Comparison of ENCODE assay signal across 8 mouse cellular contexts in genomic region chr12:54696242-54697002, GRCm38 (mm10). TPM values are rescaled to one million over a fixed set of nuclear protein-coding genes. Genes with fewer than 3 reads are reported as not detected.
DNase-seq lines count a peak whose midpoint lies in the region; ATAC-seq and TF ChIP-seq lines count a peak whose summit lies in the region.

No protein-coding gene starts in this region.

- H3K27ac ChIP-seq in forebrain, embryonic 16.5 days (ENCODE audit: low read length), result peak overlapping the region; percentile 95
- peak overlapping the region; percentile 95 for H3K27ac ChIP-seq in lung, embryonic 15.5 days

- H3K9ac ChIP-seq in forebrain, embryonic 16.5 days (replicated peaks; ENCODE audit: low read depth, low read length), result peak overlapping the region; percentile 82
- H3K9ac ChIP-seq in lung, embryonic 15.5 days, result peak overlapping the region; percentile 52

- H3K27me3 ChIP-seq in G1E (ENCODE audit: insufficient read depth, low read length), result no peaks in the 10 kb centered on the region; the same call in 1 of the 2 replicates
- no peaks in the 10 kb centered on the region for H3K27me3 ChIP-seq in forebrain, embryonic 16.5 days (replicated peaks; ENCODE audit: control insufficient read depth, insufficient read depth, low read length)
- no peaks in the 10 kb centered on the region for H3K27me3 ChIP-seq in lung, embryonic 15.5 days

- no peak for TF ChIP-seq CTCF in G1E (IDR thresholded peaks at IDR 0.05; ENCODE audit: low read depth, low read length)

- H3K36me3 ChIP-seq in G1E (replicated peaks), result peaks cover 21% of the 10 kb centered on the region
- peaks cover 3% of the 10 kb centered on the region; the same call in 1 of the 2 replicates for H3K36me3 ChIP-seq in forebrain, embryonic 16.5 days (ENCODE audit: control insufficient read depth, insufficient read depth)
- peaks cover 4% of the 10 kb centered on the region for H3K36me3 ChIP-seq in lung, embryonic 15.5 days

- peak overlapping the region; percentile 81 for H3K4me2 ChIP-seq in forebrain, embryonic 16.5 days (ENCODE audit: low read length)
- peak overlapping the region; percentile 76 for H3K4me2 ChIP-seq in lung, embryonic 15.5 days

- peaks cover 56% of the 10 kb centered on the region for H3K4me1 ChIP-seq in G1E (ENCODE audit: insufficient read depth, low read depth, low read length)
- peaks cover 14% of the 10 kb centered on the region for H3K4me1 ChIP-seq in forebrain, embryonic 16.5 days (replicated peaks; ENCODE audit: control insufficient read depth, insufficient read depth, low read length)
- peaks cover 7% of the 10 kb centered on the region; the same call in 1 of the 2 replicates for H3K4me1 ChIP-seq in lung, embryonic 15.5 days

- DNase-seq in G1E (ENCODE audit: low spot score), result peak; percentile 64
- DNase-seq in cerebellum, adult 18-20 months, result peak; percentile 93 to 95
- peak; percentile 96 for DNase-seq in heart, postnatal 4 days
- peak; percentile 90 to 92 for DNase-seq in layer of hippocampus, adult 8-10 months (ENCODE audit: low spot score in 2 of 2)
- DNase-seq in ovary, adult 18-20 months (ENCODE audit: low spot score), result peak; percentile 91
- DNase-seq in thymus, postnatal 0 days (ENCODE audit: low spot score), result peak; percentile 97

- ATAC-seq in G1E (ENCODE audit: extremely low read depth, insufficient number of reproducible peaks, low FRiP score, poor library complexity, severe bottlenecking), result peak; percentile 46
- peak; percentile 87 for ATAC-seq in forebrain, embryonic 16.5 days
- peak; percentile 93 for ATAC-seq in lung, embryonic 15.5 days (ENCODE audit: borderline replicate concordance, extremely low read depth, low FRiP score, low TSS enrichment)

- no peaks in the 10 kb centered on the region for H3K9me3 ChIP-seq in G1E (replicated peaks)
- no peaks in the 10 kb centered on the region for H3K9me3 ChIP-seq in forebrain, embryonic 16.5 days (ENCODE audit: control insufficient read depth, low read length)
- no peaks in the 10 kb centered on the region for H3K9me3 ChIP-seq in lung, embryonic 15.5 days

- H3K4me3 ChIP-seq in G1E (ENCODE audit: low read depth, low read length), result peak overlapping the region; percentile 86
- peak overlapping the region; percentile 84 for H3K4me3 ChIP-seq in forebrain, embryonic 16.5 days (replicated peaks; ENCODE audit: low read length)
- peak overlapping the region; percentile 76 for H3K4me3 ChIP-seq in lung, embryonic 15.5 days

- WGBS in forebrain, embryonic 16.5 days, result under 1% methylated on average over 32 of the region's 32 CpGs
- WGBS in lung, embryonic 15.5 days, result under 1% methylated on average over 32 of the region's 32 CpGs

RNA-seq across cellular contexts. Expression of gene Eapp, which starts 0.7 kb away (rescaled TPM):
- 53.2 and 70.6 TPM in 2 replicates for total RNA-seq in G1E (2014; fragmentation: Nextera tagmentation)
- 84.9 and 106 TPM in 2 replicates for total RNA-seq in G1E (2017)
- polyA plus RNA-seq in G1E (2012), result 59.6 and 98.9 TPM in 2 replicates
- polyA plus RNA-seq in forebrain, embryonic 16.5 days (2015; fragmentation: Nextera tagmentation; extraction: Ambion mirVana), result 80.3 and 85.6 TPM in 2 replicates
- total RNA-seq in heart, postnatal 4 days (2021), result 10 to 100 TPM; 26.8 to 27.4 TPM
- total RNA-seq in layer of hippocampus, adult 8-10 months (2022), result 10 to 100 TPM; 32.7 to 39.4 (median 36.6) TPM
- polyA plus RNA-seq in lung, embryonic 15.5 days (2015; fragmentation: Nextera tagmentation; extraction: Ambion mirVana), result 54.9 and 57.5 TPM in 2 replicates
- 110 and 118 TPM in 2 replicates for polyA plus RNA-seq in thymus, postnatal 0 days (2015; fragmentation: Nextera tagmentation; extraction: Ambion mirVana)

RNA-seq across cellular contexts. Expression of gene Sptssa, which starts 40.0 kb away (rescaled TPM):
- 50.6 and 51.8 TPM in 2 replicates for total RNA-seq in G1E (2014; fragmentation: Nextera tagmentation)
- 288 and 294 TPM in 2 replicates for total RNA-seq in G1E (2017)
- polyA plus RNA-seq in G1E (2012), result 20.1 and 24.3 TPM in 2 replicates
- polyA plus RNA-seq in forebrain, embryonic 16.5 days (2015; fragmentation: Nextera tagmentation; extraction: Ambion mirVana), result 169 and 183 TPM in 2 replicates
- total RNA-seq in heart, postnatal 4 days (2021), result 10 to 100 TPM; 50.3 to 52.9 TPM
- 10 to 100 TPM; 26.2 to 28.0 (median 26.7) TPM for total RNA-seq in layer of hippocampus, adult 8-10 months (2022)
- 192 and 200 TPM in 2 replicates for polyA plus RNA-seq in lung, embryonic 15.5 days (2015; fragmentation: Nextera tagmentation; extraction: Ambion mirVana)
- polyA plus RNA-seq in thymus, postnatal 0 days (2015; fragmentation: Nextera tagmentation; extraction: Ambion mirVana), result 212 and 214 TPM in 2 replicates

Comparison
In these comparisons a context has a peak if more than half of its experiments do, and no peak if none do; other contexts are left out.
1. Peak in every context shown above with its lines: DNase-seq, ATAC-seq, H3K4me3 ChIP-seq and H3K27ac ChIP-seq.